Mouse (Mus musculus): Measurements from ENCODE around the gene Ypel5. TPM values are rescaled to one million over a fixed set of nuclear protein-coding genes. Genes with fewer than 3 reads are reported as not detected.

The Ypel5 gene
- polyA plus RNA-seq, 1 experiment, result 62.9 TPM

GRCm38 (mm10) chr17:72809942-72810654 is 26.2 kb upstream of the Ypel5 start:
- no peak for TF ChIP-seq CTCF (IDR thresholded peaks at IDR 0.05; ENCODE audit: control insufficient read depth, insufficient read depth, low read length)
- H3K4me1 ChIP-seq (ENCODE audit: control insufficient read depth, insufficient read depth, low read length), result no peaks in the 10 kb centered on the region
- 44% methylated on average over 7 of the region's 7 CpGs for WGBS
- no peak overlapping the region for H3K27ac ChIP-seq (ENCODE audit: control insufficient read depth, insufficient read depth, low read depth, low read length, poor library complexity)
- no peak overlapping the region for H3K4me3 ChIP-seq (replicated peaks; ENCODE audit: control insufficient read depth, low read depth, low read length)

GRCm38 (mm10) chr17:72813419-72814315 is 22.6 kb upstream of the Ypel5 start:
- no peak overlapping the region for H3K27ac ChIP-seq (ENCODE audit: control insufficient read depth, insufficient read depth, low read depth, low read length, poor library complexity)
- TF ChIP-seq POLR2A (IDR thresholded peaks at IDR 0.05; ENCODE audit: borderline replicate concordance, control insufficient read depth, low read depth, low read length) (no peak), CTCF (IDR thresholded peaks at IDR 0.05; ENCODE audit: control insufficient read depth, insufficient read depth, low read length) (peak; percentile 88)
- WGBS, result 22% methylated on average over 12 of the region's 12 CpGs
- no peak overlapping the region for H3K4me3 ChIP-seq (replicated peaks; ENCODE audit: control insufficient read depth, low read depth, low read length)
- H3K4me1 ChIP-seq (ENCODE audit: control insufficient read depth, insufficient read depth, low read length), result no peaks in the 10 kb centered on the region

GRCm38 (mm10) chr17:72817574-72817973 is 18.7 kb upstream of the Ypel5 start:
- no peaks in the 10 kb centered on the region; the same call in 1 of the 2 replicates for H3K4me1 ChIP-seq (ENCODE audit: control insufficient read depth, insufficient read depth, low read length)
- TF ChIP-seq CTCF (IDR thresholded peaks at IDR 0.05; ENCODE audit: control insufficient read depth, insufficient read depth, low read length) (no peak), POLR2A (IDR thresholded peaks at IDR 0.05; ENCODE audit: borderline replicate concordance, control insufficient read depth, low read depth, low read length) (no peak)
- H3K4me3 ChIP-seq (replicated peaks; ENCODE audit: control insufficient read depth, low read depth, low read length), result no peak overlapping the region
- WGBS, result 74% methylated on average over 5 of the region's 5 CpGs
- no peak overlapping the region for H3K27ac ChIP-seq (ENCODE audit: control insufficient read depth, insufficient read depth, low read depth, low read length, poor library complexity)

GRCm38 (mm10) chr17:72819714-72820113 is 16.5 kb upstream of the Ypel5 start:
- Histone ChIP-seq H3K4me3 (replicated peaks; ENCODE audit: control insufficient read depth, low read depth, low read length) (no peak overlapping the region), H3K4me1 (ENCODE audit: control insufficient read depth, insufficient read depth, low read length) (no peaks in the 10 kb centered on the region; the same call in 1 of the 2 replicates), H3K27ac (ENCODE audit: control insufficient read depth, insufficient read depth, low read depth, low read length, poor library complexity) (no peak overlapping the region)
- WGBS, result 72% methylated on average over 2 of the region's 2 CpGs
- TF ChIP-seq CTCF (IDR thresholded peaks at IDR 0.05; ENCODE audit: control insufficient read depth, insufficient read depth, low read length) (no peak), POLR2A (IDR thresholded peaks at IDR 0.05; ENCODE audit: borderline replicate concordance, control insufficient read depth, low read depth, low read length) (no peak)

GRCm38 (mm10) chr17:72820425-72820824 is 15.8 kb upstream of the Ypel5 start:
- no peak overlapping the region for H3K27ac ChIP-seq (ENCODE audit: control insufficient read depth, insufficient read depth, low read depth, low read length, poor library complexity)
- no peaks in the 10 kb centered on the region; the same call in 1 of the 2 replicates for H3K4me1 ChIP-seq (ENCODE audit: control insufficient read depth, insufficient read depth, low read length)
- TF ChIP-seq POLR2A (IDR thresholded peaks at IDR 0.05; ENCODE audit: borderline replicate concordance, control insufficient read depth, low read depth, low read length) (no peak), CTCF (IDR thresholded peaks at IDR 0.05; ENCODE audit: control insufficient read depth, insufficient read depth, low read length) (no peak)
- H3K4me3 ChIP-seq (replicated peaks; ENCODE audit: control insufficient read depth, low read depth, low read length), result no peak overlapping the region
- 51% methylated on average over 4 of the region's 4 CpGs for WGBS

- TF ChIP-seq POLR2A (IDR thresholded peaks at IDR 0.05; ENCODE audit: borderline replicate concordance, control insufficient read depth, low read depth, low read length) (no peak), CTCF (IDR thresholded peaks at IDR 0.05; ENCODE audit: control insufficient read depth, insufficient read depth, low read length) (no peak)
- Histone ChIP-seq H3K4me3 (replicated peaks; ENCODE audit: control insufficient read depth, low read depth, low read length) (no peak overlapping the region), H3K4me1 (ENCODE audit: control insufficient read depth, insufficient read depth, low read length) (no peaks in the 10 kb centered on the region; the same call in 1 of the 2 replicates), H3K27ac (ENCODE audit: control insufficient read depth, insufficient read depth, low read depth, low read length, poor library complexity) (no peak overlapping the region)
- 12% methylated on average over 1 of the region's 1 CpGs for WGBS
These were observed 14.3 kb upstream of the Ypel5 start for GRCm38 (mm10) chr17:72821923-72822322.

- TF ChIP-seq POLR2A (IDR thresholded peaks at IDR 0.05; ENCODE audit: borderline replicate concordance, control insufficient read depth, low read depth, low read length) (no peak), CTCF (IDR thresholded peaks at IDR 0.05; ENCODE audit: control insufficient read depth, insufficient read depth, low read length) (no peak)
- 83% methylated on average over 3 of the region's 3 CpGs for WGBS
- no peaks in the 10 kb centered on the region; the same call in 1 of the 2 replicates for H3K4me1 ChIP-seq (ENCODE audit: control insufficient read depth, insufficient read depth, low read length)
- no peak overlapping the region for H3K27ac ChIP-seq (ENCODE audit: control insufficient read depth, insufficient read depth, low read depth, low read length, poor library complexity)
- H3K4me3 ChIP-seq (replicated peaks; ENCODE audit: control insufficient read depth, low read depth, low read length), result no peak overlapping the region
These were observed 9.2 kb upstream of the Ypel5 start for GRCm38 (mm10) chr17:72826916-72827534.

Measured in bone marrow, adult 2 months (tissue).